30 mouse cellular contexts compared by ENCODE assay signal in the genomic region with DNA sequence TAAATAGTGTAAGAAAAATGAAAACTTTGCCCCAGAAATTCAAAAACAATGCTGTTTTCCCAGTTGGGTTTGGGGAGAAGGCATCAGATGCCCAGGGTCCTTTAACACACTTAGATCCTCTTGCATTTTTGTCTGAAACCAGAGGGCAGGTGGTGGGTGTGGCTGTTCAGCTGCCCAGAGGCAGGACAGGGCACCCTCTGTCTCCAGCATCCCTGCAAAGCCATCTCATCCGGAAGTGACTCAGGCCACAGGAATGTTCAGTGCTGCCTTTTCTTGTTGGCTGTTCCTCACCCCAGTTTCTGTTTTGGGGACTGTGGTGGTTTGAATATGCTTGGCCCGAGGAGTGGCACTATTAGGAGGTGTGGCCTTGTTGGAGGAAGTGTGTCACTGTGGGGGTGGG. TPM values are rescaled to one million over a fixed set of nuclear protein-coding genes. Genes with fewer than 3 reads are reported as not detected.
DNase-seq lines count a peak whose midpoint lies in the region; ATAC-seq and TF ChIP-seq lines count a peak whose summit lies in the region.
"Had no signal": no experiment of that assay in that cellular context is flagged by ENCODE, and none has a peak within 500 bp of the region (broad histone marks: within the 10 kb centered on the region; RNA-seq: fewer than 3 reads in every experiment).

No protein-coding gene starts in this region.

- no peak overlapping the region for H3K9ac ChIP-seq in limb, embryonic 15.5 days
- H3K9ac ChIP-seq in forebrain, embryonic 15.5 days (replicated peaks) = no peak overlapping the region
- H3K9ac ChIP-seq: embryonic facial prominence, embryonic 12.5 days; forebrain, embryonic 12.5 days; heart, embryonic 13.5 days; hindbrain, embryonic 14.5 days had no signal

- H3K9me3 ChIP-seq in limb, embryonic 15.5 days = no peaks in the 10 kb centered on the region
- no peaks in the 10 kb centered on the region for H3K9me3 ChIP-seq in limb, embryonic 10.5 days (replicated peaks)
- no peaks in the 10 kb centered on the region for H3K9me3 ChIP-seq in forebrain, embryonic 15.5 days
- H3K9me3 ChIP-seq: embryonic facial prominence, embryonic 12.5 days; forebrain, embryonic 12.5 days; heart, embryonic 10.5 days; heart, embryonic 13.5 days had no signal

- peak overlapping the region; percentile 3; the same call in 1 of the 2 replicates for H3K27ac ChIP-seq in limb, embryonic 15.5 days
- H3K27ac ChIP-seq in limb, embryonic 10.5 days = no peak overlapping the region
- H3K27ac ChIP-seq in forebrain, embryonic 15.5 days (replicated peaks) = no peak overlapping the region
- H3K27ac ChIP-seq: embryonic facial prominence, embryonic 12.5 days; forebrain, embryonic 12.5 days; heart, adult 2 months; heart, embryonic 10.5 days; heart, embryonic 13.5 days; hindbrain, embryonic 14.5 days; hindbrain, postnatal 0 days had no signal

- no peaks in the 10 kb centered on the region for H3K79me2 ChIP-seq in myocyte (ENCODE audit: control insufficient read depth, insufficient read depth)

- WGBS in limb, embryonic 15.5 days = 57% methylated on average over 2 of the region's 2 CpGs
- 67% methylated on average over 2 of the region's 2 CpGs for WGBS in limb, embryonic 10.5 days
- WGBS in forebrain, embryonic 15.5 days = 76% methylated on average over 2 of the region's 2 CpGs

- 0 out of 2 replicates have a peak, but pooled peaks cover 8% of the 10 kb centered on the region for H3K4me1 ChIP-seq in limb, embryonic 15.5 days
- no peaks in the 10 kb centered on the region for H3K4me1 ChIP-seq in limb, embryonic 10.5 days
- H3K4me1 ChIP-seq in forebrain, embryonic 15.5 days = no peaks in the 10 kb centered on the region
- H3K4me1 ChIP-seq: embryonic facial prominence, embryonic 12.5 days; forebrain, embryonic 12.5 days had no signal

- no peaks in the 10 kb centered on the region for H3K36me3 ChIP-seq in limb, embryonic 15.5 days
- no peaks in the 10 kb centered on the region for H3K36me3 ChIP-seq in limb, embryonic 10.5 days
- no peaks in the 10 kb centered on the region for H3K36me3 ChIP-seq in myocyte (ENCODE audit: control insufficient read depth, insufficient read depth)
- H3K36me3 ChIP-seq in forebrain, embryonic 15.5 days = no peaks in the 10 kb centered on the region
- H3K36me3 ChIP-seq: embryonic facial prominence, embryonic 12.5 days; forebrain, embryonic 12.5 days; heart, embryonic 10.5 days; heart, embryonic 13.5 days had no signal

- no peak for TF ChIP-seq POLR2A in myocyte (IDR thresholded peaks at IDR 0.05; ENCODE audit: insufficient read length, low read depth)

- no peaks in the 10 kb centered on the region for H3K27me3 ChIP-seq in limb, embryonic 15.5 days
- H3K27me3 ChIP-seq in limb, embryonic 10.5 days (ENCODE audit: low read depth, poor library complexity, severe bottlenecking) = no peaks in the 10 kb centered on the region
- H3K27me3 ChIP-seq in myocyte (ENCODE audit: control insufficient read depth, insufficient read depth, insufficient read length) = no peaks in the 10 kb centered on the region
- no peaks in the 10 kb centered on the region for H3K27me3 ChIP-seq in forebrain, embryonic 15.5 days
- H3K27me3 ChIP-seq: embryonic facial prominence, embryonic 12.5 days; forebrain, embryonic 12.5 days; heart, embryonic 13.5 days had no signal

- H3K4me3 ChIP-seq in limb, embryonic 15.5 days = no peak overlapping the region
- H3K4me3 ChIP-seq in limb, embryonic 10.5 days = no peak overlapping the region
- no peak overlapping the region for H3K4me3 ChIP-seq in myocyte
- no peak overlapping the region for H3K4me3 ChIP-seq in forebrain, embryonic 15.5 days
- H3K4me3 ChIP-seq: embryonic facial prominence, embryonic 12.5 days; erythroblast, embryonic 14.5 days; forebrain, embryonic 12.5 days; heart, adult 2 months; heart, embryonic 10.5 days; heart, embryonic 13.5 days had no signal

- no peak overlapping the region for H3K4me2 ChIP-seq in limb, embryonic 15.5 days
- H3K4me2 ChIP-seq in myocyte (ENCODE audit: low read depth) = peak overlapping the region; percentile 36
- no peak overlapping the region for H3K4me2 ChIP-seq in forebrain, embryonic 15.5 days (replicated peaks)
- H3K4me2 ChIP-seq: embryonic facial prominence, embryonic 12.5 days; forebrain, embryonic 12.5 days; heart, embryonic 13.5 days; hindbrain, embryonic 14.5 days had no signal

- no peak for ATAC-seq in limb, embryonic 15.5 days (ENCODE audit: insufficient number of reproducible peaks, low FRiP score, low TSS enrichment, low read depth)
- no peak for ATAC-seq in forebrain, embryonic 15.5 days (replicated peaks)
- ATAC-seq: CD4-positive, CD25-positive, alpha-beta regulatory T cell, adult 4 months; forebrain, embryonic 16.5 days; hindbrain, postnatal 0 days; inflammation-experienced regulatory T-cells, adult 6 months; intestine, embryonic 16.5 days had no signal

- DNase-seq in limb, embryonic 10.5 days (ENCODE audit: low spot score) = no peak
- DNase-seq in 3T3-L1 (ENCODE audit: low read depth, low spot score) (peak; percentile 90), MN1 (ENCODE audit: low spot score) (peak; percentile 58)
- no peak for DNase-seq in kidney, postnatal 14 days
- DNase-seq: adrenal gland, adult 2 months; adrenal gland, postnatal 14 days; B cell, adult 2 months; cerebellum, adult 11 months; cerebellum, adult 2 months; cerebellum, adult 9-11 months; cerebellum, postnatal 36 days; gastrocnemius, postnatal 36 days; heart, adult 2 months; heart, postnatal 14 days; heart, postnatal 4 days; kidney, adult 18-20 months had no signal

- no peak overlapping the region for H3ac ChIP-seq in myocyte (ENCODE audit: control insufficient read depth, insufficient read length)

TF ChIP-seq in myocyte, 11 proteins besides CTCF, POLR2A, EP300 and RAD21:
- TF ChIP-seq TCF3 (IDR thresholded peaks at IDR 0.05; ENCODE audit: insufficient read length, low read depth) (peak; percentile 37), MYOD1 (IDR thresholded peaks at IDR 0.05; ENCODE audit: control insufficient read depth in 1 of 3, insufficient read length in 2 of 3, low read depth in 2 of 3) (peak in 2 of 3 experiments; percentile 75 to 86), TCF12 (IDR thresholded peaks at IDR 0.05; ENCODE audit: insufficient read depth, poor library complexity, severe bottlenecking) (peak; percentile 35), MAX (IDR thresholded peaks at IDR 0.05; ENCODE audit: low read depth) (no peak), MYOG (IDR thresholded peaks at IDR 0.05; ENCODE audit: control insufficient read depth in 1 of 3, insufficient read depth in 1 of 3, insufficient read length in 2 of 3, low read depth in 2 of 3) (peak in 1 of 3 experiments; percentile 76)

RNA-seq across cellular contexts. Expression of gene Sept9, which starts 17.3 kb away (rescaled TPM):
- 135 and 139 TPM in 2 replicates for polyA plus RNA-seq in limb, embryonic 15.5 days (2015; fragmentation: Nextera tagmentation; extraction: Ambion mirVana)
- polyA plus RNA-seq in limb, embryonic 10.5 days (2016; fragmentation: Nextera tagmentation; extraction: Ambion mirVana) = 265 and 282 TPM in 2 replicates
- 253 TPM for polyA plus RNA-seq in myocyte (2012; fragmentation: generic; extraction: Trizol)
- 126 and 128 TPM in 2 replicates for polyA plus RNA-seq in forebrain, embryonic 15.5 days (2015; fragmentation: Nextera tagmentation; extraction: Ambion mirVana)

Comparison
In these comparisons a context has a peak if more than half of its experiments do, and no peak if none do; other contexts are left out.
1. DNase-seq: peak in 3T3-L1 (single experiment) and MN1 (single experiment); none in limb, embryonic 10.5 days (single experiment) and kidney, postnatal 14 days (single experiment).